Mouse (Mus musculus) bone marrow, adult 2 months (tissue): Measurements from ENCODE around the gene Fbxl14. TPM values are rescaled to one million over a fixed set of nuclear protein-coding genes. Genes with fewer than 3 reads are reported as not detected.

Experiments used
- H3K27ac ChIP-seq: fragments of 200-500 bp; 2 replicates; pipeline ENCODE4 v1.5.1; 2012; ENCODE audit warnings: low read depth, mild to moderate bottlenecking, control low read depth, inconsistent platforms, low read length; ENCODE audit not compliant: control insufficient read depth, poor library complexity, insufficient read depth
- H3K4me1 ChIP-seq: fragments of 200-500 bp; 2 replicates; pipeline ENCODE4 v1.6.1; 2011; ENCODE audit warnings: low read length; ENCODE audit not compliant: control insufficient read depth, insufficient read depth
- H3K4me3 ChIP-seq: fragments of 200-500 bp; replicated peaks from 2 replicates; pipeline ENCODE3; 2011; ENCODE audit warnings: mild to moderate bottlenecking, low read depth, low read length, control low read depth; ENCODE audit not compliant: control insufficient read depth
- CTCF ChIP-seq: fragments of 200-500 bp; IDR thresholded peaks from 2 replicates; pipeline ENCODE4 v1.5.1; 2011; ENCODE audit warnings: low read length, control low read depth; ENCODE audit not compliant: control insufficient read depth, insufficient read depth
- POLR2A ChIP-seq: fragments of 200-500 bp; IDR thresholded peaks from 2 replicates; pipeline ENCODE4 v1.6.1; 2011; ENCODE audit warnings: low read depth, mild to moderate bottlenecking, control low read depth, low read length, borderline replicate concordance; ENCODE audit not compliant: control insufficient read depth
- WGBS: fragments of 180-500 bp; shearing (Covaris S2); methylation state at CpG from one replicate; pipeline ENCODE4 v1.1.7; 2018; 5-methylcytosine and 5-hydroxymethylcytosine counted together
- polyA plus RNA-seq: library from polyadenylated mRNA; stranded (reverse); fragments of >200 nt; gene quantifications from 2 replicates; pipeline ENCODE4 v1.2.4, GENCODE M21; 2011; ENCODE audit warnings: low replicate concordance; ENCODE audit not compliant: missing spikeins, insufficient read depth, insufficient read length

Fbxl14 gene
- polyA plus RNA-seq, 1 experiment, result 22.8 TPM

DNA sequence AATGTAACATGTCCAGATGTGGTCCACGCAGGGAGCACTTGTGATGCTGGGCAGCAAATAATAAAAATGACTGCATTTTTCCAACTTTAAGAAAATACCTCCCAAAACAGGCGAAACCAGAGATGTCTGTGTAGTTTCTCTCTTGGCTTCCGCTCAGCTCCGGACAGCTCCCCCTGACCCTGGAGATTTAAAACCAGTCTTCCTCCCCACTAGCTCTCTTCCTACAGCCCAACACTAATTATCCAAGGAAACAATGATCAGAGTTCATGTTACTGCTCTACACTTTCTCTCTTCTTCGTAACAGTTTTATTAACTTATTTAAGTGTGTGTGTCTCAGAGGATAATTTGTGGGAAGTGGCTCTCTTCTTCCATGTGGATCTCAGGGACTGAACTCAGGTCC, 19.1 kb upstream of the Fbxl14 start:
- H3K4me1 ChIP-seq, result peaks cover 2% of the 10 kb centered on the region; the same call in 1 of the 2 replicates
- no peak overlapping the region for H3K4me3 ChIP-seq
- TF ChIP-seq CTCF (no peak), POLR2A (no peak)
- H3K27ac ChIP-seq, result no peak overlapping the region
- WGBS, result 82% methylated on average over 5 of the region's 5 CpGs

DNA sequence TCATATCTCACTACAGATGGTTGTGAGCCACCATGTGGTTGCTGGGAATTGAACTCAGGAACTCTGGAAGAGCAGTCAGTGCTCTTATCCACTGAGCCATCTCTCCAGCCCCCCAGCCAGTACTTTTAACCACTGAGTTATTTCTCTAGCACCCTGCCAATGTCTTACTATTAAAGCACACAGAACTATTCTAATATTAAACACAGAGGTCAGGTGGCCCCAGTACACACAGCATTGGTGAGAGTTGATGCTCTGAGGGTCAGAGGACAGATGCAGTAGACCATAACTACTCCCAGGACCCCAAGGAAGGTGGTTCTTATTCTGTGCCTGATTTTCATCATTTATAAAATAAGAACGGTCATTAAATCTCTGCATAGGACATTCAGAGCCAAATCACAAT, 13.3 kb upstream of the Fbxl14 start:
- no peak for TF ChIP-seq POLR2A
- 88% methylated on average over 1 of the region's 1 CpGs for WGBS

DNA sequence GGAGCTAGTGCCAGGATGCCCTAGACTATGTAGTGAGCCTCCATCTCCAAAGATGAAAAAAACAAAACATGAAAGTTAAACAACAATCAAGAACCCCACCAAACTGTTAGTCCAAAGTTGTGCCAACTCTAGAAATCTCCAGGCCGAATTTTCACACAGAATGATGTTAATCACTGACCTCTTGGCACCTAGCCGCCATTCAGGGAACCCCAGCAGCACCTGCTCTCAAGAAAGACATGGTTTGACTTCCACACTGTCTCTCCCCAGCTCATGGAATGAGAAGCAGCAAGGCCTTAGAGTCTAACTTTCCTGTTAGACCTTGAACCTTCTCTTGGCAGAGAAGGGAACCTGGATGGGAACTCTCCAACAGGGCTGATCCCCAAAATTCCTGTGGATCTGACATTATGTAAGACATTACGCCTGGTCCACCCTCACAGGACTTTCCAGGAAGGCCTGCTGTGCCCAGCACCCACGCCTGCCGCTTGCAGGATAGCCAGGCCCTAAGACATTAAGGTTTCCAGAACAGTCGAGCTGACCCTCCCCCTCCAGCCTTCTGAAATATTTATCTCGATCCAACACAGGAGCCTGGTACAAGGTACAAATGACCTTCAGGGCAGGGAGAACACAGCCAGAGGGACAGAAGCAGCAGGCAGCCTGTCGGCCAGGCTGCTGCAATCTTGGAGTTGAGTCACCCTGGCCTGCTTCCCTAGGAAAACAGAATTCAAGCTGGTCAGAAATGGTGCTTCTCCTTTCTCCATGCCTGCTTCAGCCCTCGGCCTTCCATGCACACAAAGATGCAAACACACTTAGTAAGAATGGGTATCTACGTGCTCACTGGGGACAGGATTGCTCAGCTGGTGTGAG, 12.3 kb upstream of the Fbxl14 start:
- WGBS, result 64% methylated on average over 10 of the region's 10 CpGs
- H3K27ac ChIP-seq, result no peak overlapping the region
- TF ChIP-seq POLR2A, result no peak
- no peak for TF ChIP-seq CTCF
- no peak overlapping the region for H3K4me3 ChIP-seq
- H3K4me1 ChIP-seq, result peaks cover 2% of the 10 kb centered on the region; the same call in 1 of the 2 replicates

More for the DNA sequence above, 13.3 kb upstream of the Fbxl14 start:
- no peak overlapping the region for H3K4me3 ChIP-seq
- H3K4me1 ChIP-seq, result peaks cover 2% of the 10 kb centered on the region; the same call in 1 of the 2 replicates
- no peak overlapping the region for H3K27ac ChIP-seq

DNA sequence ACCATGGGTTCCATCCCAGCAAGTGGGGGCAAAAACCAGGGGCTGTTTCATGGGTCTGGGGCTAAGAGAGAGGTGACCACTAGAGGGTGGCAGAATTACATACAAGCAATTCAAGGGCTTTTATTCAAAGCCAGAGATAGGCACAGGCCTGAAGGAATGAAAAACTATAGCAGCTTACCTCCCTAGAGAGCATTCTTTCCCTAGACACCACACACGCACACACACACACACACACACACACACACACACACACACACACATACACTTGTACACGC, 11.7 kb upstream of the Fbxl14 start:
- H3K4me1 ChIP-seq, result peaks cover 2% of the 10 kb centered on the region; the same call in 1 of the 2 replicates
- no peak overlapping the region for H3K27ac ChIP-seq
- no peak overlapping the region for H3K4me3 ChIP-seq
- 73% methylated on average over 2 of the region's 2 CpGs for WGBS
- no peak for TF ChIP-seq POLR2A
- no peak for TF ChIP-seq CTCF

DNA sequence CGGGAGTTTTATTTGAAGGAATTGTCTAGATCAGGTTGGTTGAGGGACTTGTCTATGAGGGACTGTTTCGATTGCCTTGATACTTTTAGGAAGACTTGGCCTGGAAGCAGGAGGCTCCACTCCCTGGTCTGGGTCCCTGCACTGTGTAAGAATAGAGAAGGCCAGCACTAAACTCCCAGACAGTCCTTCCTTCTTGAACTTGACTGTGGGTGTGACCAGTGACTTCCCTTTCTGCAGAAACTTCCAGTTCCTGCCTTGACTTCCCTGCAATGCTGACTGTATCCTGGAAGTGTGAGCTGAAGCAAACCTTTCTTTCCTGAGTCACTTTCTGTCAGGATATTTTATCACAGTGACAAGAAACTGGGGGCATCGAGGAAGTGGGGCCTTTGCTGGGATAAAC, 8.7 kb upstream of the Fbxl14 start:
- Histone ChIP-seq H3K4me1 (peaks cover 2% of the 10 kb centered on the region; the same call in 1 of the 2 replicates), H3K27ac (no peak overlapping the region), H3K4me3 (no peak overlapping the region)
- WGBS, result 46% methylated on average over 3 of the region's 3 CpGs
- TF ChIP-seq POLR2A, result no peak
- no peak for TF ChIP-seq CTCF

DNA sequence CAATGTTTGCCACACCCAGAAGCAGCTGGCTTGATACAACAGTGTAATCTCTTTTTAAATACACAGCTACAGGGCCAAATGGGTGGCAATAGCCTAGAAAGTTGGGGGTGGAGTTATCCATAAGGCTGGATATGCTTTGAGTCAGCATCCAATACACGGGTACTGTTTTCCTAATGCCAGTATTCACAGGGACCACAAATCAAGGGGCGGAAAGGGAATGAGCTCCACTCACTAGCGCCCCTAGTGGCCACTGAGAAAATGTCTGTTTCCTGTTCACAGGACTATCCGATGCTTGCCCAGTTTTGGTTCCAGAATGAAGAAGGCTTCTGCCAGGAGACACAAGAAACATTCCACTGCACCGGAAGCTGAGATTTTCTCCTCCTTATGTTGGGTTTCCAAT, 7.3 kb upstream of the Fbxl14 start:
- WGBS, result 25% methylated on average over 5 of the region's 5 CpGs
- no peak overlapping the region for H3K27ac ChIP-seq
- peaks cover 2% of the 10 kb centered on the region; the same call in 1 of the 2 replicates for H3K4me1 ChIP-seq
- H3K4me3 ChIP-seq, result no peak overlapping the region
- peak; percentile 78 for TF ChIP-seq CTCF
- TF ChIP-seq POLR2A, result no peak

DNA sequence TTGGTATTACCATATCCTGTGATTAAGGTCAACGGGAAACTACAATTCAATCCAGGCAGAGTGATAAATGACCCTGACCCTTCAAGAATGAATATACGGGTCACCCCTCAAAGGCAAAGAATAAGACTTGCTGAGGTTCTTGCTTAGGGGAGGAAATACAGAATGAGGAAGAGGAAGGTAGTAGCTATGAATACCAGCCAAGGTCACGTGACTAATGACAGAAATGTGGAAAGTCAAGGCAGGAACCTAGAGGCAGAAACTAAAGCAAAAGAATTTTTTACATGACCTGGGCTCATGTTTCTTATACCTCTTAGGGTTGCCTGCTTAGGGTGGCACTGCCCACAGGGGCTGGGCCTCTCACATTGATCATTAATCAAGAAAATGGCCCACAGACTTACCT, 6.8 kb upstream of the Fbxl14 start:
- H3K27ac ChIP-seq, result no peak overlapping the region
- H3K4me1 ChIP-seq, result peaks cover 1% of the 10 kb centered on the region; the same call in 1 of the 2 replicates
- WGBS, result 28% methylated on average over 3 of the region's 3 CpGs
- TF ChIP-seq POLR2A, result no peak
- TF ChIP-seq CTCF, result no peak
- no peak overlapping the region for H3K4me3 ChIP-seq

DNA sequence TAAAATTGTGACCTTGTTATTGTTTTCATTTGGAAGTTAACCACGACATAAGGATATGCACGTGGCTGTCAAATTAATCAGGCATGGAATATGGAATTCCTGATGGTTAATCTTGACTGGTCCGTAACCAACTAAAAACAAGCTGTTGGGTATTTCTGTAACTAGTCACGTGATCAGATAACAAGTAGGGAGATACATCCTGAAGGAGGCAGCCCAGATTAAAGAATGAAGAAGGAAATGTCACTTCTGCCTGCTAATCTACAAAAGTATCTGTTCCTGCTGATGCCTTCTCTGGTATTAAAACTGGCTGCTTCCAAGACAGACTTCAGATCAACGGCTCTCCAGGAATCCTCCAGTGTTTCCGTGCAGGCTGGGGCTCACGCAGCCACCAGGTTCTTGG, 6.0 kb upstream of the Fbxl14 start:
- TF ChIP-seq POLR2A, result no peak
- TF ChIP-seq CTCF, result no peak
- peaks cover 1% of the 10 kb centered on the region; the same call in 1 of the 2 replicates for H3K4me1 ChIP-seq
- WGBS, result 38% methylated on average over 7 of the region's 7 CpGs
- no peak overlapping the region for H3K27ac ChIP-seq
- H3K4me3 ChIP-seq, result no peak overlapping the region
